Mouse (Mus musculus): ENCODE results near the gene Podxl2.

Podxl2 gene

DNA sequence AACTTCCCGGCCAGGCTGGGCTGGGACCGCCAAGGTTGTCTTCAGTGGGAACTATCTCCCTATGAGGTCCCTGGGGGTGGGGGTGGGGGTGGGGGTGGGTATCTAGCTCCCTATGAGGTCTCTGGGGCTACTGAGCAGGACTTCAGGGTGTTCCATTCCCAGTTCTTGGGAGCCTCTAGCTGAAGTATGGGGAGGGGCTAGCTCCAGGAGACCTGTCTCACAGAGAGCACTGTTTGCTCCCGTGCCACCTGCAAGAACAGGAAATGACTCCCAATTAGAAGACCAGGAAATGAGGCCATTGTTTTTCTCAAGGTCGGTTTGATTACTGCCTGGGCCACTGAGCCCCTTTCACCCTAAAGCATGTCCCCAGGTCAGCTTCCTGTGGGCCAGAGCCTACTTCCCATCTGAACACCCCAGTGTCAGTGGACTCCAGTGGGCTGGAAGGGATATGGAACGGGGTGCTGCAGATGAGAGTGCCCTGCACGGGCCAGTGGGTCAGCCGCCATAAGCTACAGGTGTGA lies 62.9 kb downstream of the Podxl2 start:
- in situ Hi-C loops (cut with MboI; ENCODE audit: unreplicated experiment in 2 of 2), result loop anchor here (5.0 kb wide), 2 partner anchors 85 to 90 kb away; partner anchors contain the start of gene Mgll (in 1 of the 2)

DNA sequence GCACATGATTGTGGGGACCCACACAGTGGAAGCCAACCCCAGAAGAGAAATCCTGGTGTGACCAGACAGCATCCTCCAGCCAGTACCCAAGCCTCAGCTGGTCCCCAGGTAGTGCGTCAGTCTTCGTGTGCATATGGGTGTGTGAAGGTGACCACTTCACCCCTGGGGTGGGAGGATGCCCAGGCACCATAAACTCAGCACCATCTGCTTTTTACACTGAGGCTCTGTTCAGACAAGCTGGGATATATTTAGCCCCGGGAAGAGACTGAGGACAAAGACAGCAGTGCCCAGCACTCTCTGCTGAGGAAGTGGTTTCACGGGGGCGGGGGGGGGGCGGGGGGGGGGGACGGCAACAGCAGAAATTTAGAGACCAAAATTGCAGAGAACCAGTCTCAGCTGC lies 63.4 kb downstream of the Podxl2 start:
- in situ Hi-C loops (cut with MboI; ENCODE audit: unreplicated experiment in 2 of 2), result loop anchor here (5.0 kb wide), 2 partner anchors 84 to 89 kb away; partner anchors contain the start of gene Mgll (in 1 of the 2)

DNA sequence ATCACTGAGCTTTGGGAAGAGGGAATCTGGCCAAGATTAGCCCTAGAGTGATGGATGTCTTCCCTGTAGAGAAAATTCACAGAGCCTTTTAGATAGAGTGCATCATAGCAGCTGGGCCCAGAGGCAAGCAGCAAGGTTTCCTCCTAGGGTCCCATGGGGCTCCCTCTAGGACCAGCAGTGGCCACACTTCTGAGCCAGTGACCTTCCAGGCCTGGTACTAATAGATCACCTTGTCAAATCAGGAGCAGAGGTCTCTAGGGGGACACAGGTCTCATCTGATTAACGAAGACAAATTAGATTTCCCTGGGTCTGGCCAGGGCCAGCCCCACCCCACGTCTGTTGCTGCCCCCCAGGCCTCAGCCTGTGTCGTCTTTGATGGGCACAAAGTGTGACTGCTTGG lies 64.6 kb downstream of the Podxl2 start:
- in situ Hi-C loops (cut with MboI; ENCODE audit: unreplicated experiment in 2 of 2), result loop anchor here (5.0 kb wide), 2 partner anchors 83 to 88 kb away; partner anchors contain the start of gene Mgll (in 1 of the 2)

DNA sequence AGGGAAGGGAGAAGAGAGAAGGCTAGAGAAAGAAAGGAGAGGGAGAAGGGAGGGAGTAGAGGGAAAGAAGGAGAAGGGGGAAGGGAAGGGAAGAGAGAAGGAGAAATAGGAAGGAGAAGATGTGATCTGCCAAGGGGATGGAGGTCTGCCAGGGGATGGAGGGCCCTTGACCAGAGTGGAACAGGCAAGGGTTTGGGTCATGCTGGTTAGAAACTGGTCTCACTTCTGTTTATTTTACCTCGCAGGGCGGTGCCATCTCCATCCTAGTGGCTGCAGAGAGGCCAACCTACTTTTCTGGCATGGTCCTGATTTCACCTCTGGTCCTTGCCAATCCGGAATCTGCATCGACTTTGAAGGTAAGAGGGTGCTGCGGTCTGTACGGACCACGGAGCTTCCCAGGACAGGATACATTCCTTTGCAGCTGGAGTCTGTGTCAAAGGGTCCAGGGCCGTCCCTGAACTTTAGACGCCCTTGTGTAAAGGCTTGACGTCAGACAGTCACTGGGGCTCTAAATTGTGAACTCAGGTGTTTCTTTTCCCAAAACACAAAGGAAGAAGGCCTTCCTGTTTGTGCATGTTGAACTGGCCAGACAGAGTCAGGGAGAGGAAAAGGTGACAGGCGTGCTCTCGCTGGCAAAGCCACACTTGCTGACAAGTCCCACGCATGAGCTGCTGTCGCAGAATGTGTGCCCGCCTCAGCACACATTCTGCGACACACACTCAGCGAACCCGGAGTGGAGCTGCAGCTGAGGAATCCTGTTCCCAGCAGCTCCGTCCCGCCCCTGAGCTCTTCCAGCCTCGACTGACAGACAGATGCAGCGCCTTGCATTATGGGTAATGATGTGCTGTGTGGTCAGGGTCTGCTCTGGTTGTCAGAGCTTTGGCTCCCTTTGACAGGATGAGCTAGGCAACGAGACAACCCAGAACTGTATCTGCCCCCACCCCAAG lies 65.5 kb downstream of the Podxl2 start:
- in situ Hi-C loops (cut with MboI; ENCODE audit: unreplicated experiment in 2 of 2), result loop anchor here (5.0 kb wide), 2 partner anchors 82 to 87 kb away; partner anchors contain the start of gene Mgll (in 1 of the 2)

DNA sequence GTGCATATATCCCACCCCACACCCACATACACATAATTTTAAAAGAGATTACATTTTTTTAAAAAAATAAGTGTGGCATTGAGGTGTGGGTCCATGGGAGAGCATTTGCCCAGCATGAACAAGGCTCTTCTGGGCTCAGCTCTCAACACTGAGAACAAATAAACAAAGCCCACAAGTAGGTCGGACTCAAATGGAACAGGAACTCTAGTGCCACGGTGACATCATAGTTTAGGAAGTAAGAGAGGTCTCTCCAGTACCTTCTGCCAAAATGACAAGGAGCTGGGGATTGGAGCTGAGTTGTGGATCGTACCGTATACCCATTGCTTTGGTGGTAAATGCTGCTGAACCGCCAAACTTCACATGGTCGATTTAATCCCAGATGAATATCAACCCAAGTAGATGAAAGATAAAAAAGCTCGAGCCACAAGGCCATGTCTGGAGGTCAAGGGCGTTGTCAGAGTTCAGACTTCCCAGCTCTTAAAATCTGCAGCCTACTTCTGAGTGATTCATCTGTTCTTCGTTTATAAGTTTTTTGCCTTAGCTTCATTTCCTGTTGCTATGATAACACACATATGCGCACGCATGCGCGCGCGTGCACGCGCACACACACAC lies 69.8 kb downstream of the Podxl2 start:
- in situ Hi-C loops (cut with MboI; ENCODE audit: unreplicated experiment in 2 of 2), result no loop called here

DNA sequence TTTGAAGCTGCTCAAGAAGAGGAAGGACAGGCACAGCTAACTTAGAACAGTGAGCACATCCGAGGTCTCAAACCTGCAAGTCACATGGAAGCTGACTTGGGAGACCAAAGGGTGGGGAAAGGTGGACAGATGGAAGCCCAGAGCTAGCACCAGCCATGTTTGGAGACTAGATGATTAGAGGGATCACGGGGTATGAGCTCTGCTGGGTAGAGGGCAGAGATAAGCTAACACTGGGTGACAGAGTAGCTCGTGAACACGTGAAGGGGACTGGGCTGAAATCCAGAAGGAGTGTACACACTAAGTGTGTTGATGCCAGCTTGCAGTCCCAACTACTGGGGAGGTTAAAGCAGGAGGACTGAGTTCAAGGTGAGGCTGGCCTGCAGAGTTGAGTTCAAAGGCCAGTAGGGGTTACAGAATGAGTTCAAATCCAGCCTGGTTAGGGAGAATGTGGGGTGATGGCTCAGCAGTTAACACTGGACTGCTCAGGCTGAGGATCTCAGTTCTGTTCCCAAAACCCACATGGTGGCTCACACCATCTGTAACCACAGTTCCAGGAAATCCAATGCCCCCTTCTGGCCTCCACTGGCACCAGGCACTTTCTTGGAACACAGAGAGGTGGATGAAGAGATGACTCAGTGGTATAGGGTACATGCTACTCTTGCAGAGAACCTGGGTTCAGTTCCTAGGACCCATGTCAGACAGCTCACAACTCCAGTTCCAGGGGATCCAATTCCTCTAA lies 70.7 kb downstream of the Podxl2 start:
- in situ Hi-C loops (cut with MboI; ENCODE audit: unreplicated experiment in 2 of 2), result no loop called here

DNA sequence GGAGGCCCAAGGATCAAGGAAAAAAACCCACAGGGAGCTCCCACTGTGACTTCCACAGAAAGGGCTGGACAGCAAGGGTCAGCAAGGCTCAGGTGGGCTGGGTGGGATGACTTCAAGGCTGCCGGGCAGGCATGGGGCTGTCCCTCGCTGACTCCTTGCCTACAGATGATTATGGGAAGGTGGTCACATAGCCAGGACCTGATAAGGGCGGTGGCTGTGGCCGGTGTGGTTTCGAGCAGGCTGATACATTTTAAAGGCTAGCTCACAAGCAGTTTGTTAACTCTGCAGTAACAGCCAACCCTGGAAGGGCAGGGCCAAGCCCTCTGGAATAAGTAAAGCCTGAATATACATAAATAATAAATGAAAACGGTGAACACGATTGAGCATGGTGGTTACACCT lies 71.8 kb downstream of the Podxl2 start:
- in situ Hi-C loops (cut with MboI; ENCODE audit: unreplicated experiment in 2 of 2), result no loop called here

DNA sequence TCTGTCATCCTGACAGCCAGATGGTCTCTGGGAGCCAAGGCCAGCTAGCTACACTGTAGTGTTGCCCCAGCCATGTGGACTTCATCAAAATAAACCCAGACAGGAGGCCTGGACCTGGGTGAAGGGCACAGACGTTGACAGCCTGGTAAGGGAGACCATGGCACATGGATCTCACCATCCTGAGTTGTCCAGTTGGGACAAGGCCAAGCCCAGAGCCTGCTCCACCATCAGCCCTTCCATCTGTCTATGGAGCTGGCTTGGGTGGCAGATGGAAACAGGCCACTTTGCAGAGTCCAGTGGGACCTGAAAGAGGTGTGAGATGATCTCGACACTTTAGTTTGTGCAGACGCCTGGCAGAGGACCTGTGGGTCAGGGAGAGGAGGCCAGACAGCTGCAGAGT lies 74.1 kb downstream of the Podxl2 start:
- in situ Hi-C loops (cut with MboI; ENCODE audit: unreplicated experiment in 2 of 2), result no loop called here

DNA sequence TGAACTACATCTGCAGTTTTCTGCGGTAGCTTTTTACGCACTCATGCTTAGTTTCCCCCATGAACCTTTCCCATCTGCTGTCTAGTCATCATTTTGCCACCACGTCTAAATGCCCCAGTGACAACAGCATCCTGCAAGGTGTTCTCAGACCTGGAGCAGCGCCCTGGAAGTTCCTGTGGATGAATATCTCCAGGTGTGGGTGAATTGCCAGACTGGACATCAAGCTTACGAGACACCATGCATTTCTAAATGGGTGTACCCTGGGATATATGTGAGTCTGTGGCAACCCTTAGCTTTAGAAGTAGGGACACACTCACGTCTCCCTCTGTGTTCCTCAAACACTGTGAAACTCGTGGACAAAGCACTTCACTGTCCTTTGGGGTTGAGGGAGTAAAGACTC lies 74.7 kb downstream of the Podxl2 start:
- in situ Hi-C loops (cut with MboI; ENCODE audit: unreplicated experiment in 2 of 2), result no loop called here

DNA sequence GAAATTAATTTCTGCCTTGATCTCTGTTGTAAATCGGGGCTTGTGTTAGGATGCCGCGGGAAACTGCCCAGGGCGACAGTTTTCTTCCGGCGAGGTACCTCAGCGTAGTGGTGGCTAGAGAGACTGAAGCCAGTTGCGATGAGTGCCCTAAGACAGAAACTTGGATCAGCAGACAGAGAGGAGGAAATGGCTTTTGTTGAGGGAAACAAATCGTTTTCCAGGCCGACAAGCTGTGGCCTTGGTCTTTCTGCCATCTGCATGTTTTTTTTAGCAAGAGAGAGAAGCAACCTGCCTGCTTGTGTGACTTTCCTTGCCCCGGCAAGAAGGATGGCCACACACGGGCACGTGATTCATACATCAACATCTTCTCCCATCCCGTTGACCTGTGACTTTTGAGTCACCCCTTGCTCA lies 80.3 kb downstream of the Podxl2 start:
- in situ Hi-C loops (cut with MboI; ENCODE audit: unreplicated experiment in 2 of 2), result no loop called here

DNA sequence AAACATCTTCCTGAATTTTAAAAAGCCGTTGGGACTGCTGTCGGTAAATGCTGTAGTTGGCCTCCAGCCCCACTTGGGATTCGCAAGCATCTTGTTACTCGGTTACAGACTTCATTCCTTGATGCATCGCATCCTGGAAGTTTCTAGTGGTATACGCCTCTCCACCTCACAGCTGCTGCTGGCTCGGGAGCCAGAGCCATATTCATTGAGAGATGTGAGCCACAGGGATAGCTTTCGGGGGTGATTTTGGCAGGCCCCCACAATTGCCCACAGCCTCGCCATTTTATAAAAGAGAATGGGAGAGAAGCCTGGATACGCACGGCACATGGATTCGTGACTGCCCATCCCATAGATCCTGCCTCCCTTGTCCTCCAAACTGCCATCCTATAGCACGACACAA lies 81.0 kb downstream of the Podxl2 start:
- in situ Hi-C loops (cut with MboI; ENCODE audit: unreplicated experiment in 2 of 2), result no loop called here

DNA sequence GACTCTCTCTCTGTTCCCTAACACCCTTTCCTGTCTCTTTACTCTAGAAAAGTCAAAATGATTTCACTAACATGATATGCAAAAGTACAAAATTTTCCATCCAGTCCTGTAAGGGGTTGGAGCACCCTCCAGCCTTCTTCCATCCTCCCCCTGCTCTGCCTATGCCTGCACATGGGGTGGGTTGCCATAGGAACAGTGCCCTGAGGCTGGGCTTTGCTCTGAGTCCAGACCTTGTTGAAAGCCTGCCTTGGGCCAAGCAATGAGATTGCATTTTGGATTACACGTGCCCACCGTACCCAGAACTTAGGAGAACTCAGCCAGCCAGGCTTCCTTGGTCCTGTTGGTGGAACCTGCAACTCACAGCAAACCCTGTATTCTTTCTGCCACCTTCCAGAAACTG lies 81.6 kb downstream of the Podxl2 start:
- in situ Hi-C loops (cut with MboI; ENCODE audit: unreplicated experiment in 2 of 2), result no loop called here
